Mouse (Mus musculus): ENCODE measurements around the gene Sgcd. TPM values are rescaled to one million over a fixed set of nuclear protein-coding genes. Genes with fewer than 3 reads are reported as not detected.
A peak's percentile ranks its signal among the peaks of the same experiment; 100 is the strongest.
"Not testable (repeated sequence)": the region's sequence is repeated elsewhere in the genome, so short reads cannot be mapped to it uniquely, and the experiment has no call there.

The Sgcd gene
- polyA plus RNA-seq, 1 experiment from 2014 or later = 4.5 TPM

DNA sequence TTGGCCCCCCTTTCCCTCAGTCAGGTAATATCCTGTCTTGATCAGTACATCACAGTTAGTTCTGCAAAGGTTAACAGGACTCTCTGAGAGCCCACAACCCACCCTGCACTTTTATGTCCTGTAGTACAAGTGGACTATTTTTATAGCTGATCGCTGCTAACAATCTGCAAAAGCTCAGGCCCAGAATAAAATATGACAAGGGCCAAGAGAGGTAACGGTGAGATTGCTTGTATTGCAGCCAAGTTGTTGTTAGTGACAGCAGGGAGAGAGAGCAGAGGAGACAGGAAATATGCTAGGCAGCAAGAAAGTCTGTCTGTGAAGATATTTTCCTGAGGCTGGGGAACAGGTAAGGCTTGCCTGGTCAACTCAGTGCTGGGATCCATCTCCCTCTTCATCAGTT is 546.5 kb downstream of the Sgcd start:
- Histone ChIP-seq H3K4me3 (no peak overlapping the region), H3K36me3 (no peaks in the 10 kb centered on the region), H3K9me3 (no peaks in the 10 kb centered on the region), H3K27me3 (no peaks in the 10 kb centered on the region), H3K4me2 (no peak overlapping the region), H3K9ac (no peak overlapping the region), H3K27ac (replicated peaks) (no peak overlapping the region), H3K4me1 (replicated peaks) (no peaks in the 10 kb centered on the region)
- 79% methylated on average over 2 of the region's 2 CpGs for WGBS
- no peak for ATAC-seq (ENCODE audit: low FRiP score, low read depth)

DNA sequence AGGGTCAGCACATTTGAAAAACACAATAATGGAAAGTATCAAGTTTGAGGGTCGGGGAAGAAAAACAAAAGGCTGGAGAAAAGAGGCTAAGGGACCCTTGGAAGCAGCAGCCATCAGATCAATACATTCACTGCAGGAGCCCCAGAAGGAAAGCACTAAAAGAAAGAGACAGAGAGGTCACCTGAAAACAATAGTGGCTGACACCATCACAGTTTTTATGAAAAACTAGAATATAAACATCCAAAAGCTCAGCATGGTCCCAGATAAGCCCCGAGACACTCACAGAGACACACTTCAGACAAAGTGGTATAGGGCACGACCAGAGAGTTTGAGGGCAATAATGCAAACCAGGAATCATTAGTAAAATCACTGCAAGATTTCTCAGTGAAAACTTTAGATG is 589.2 kb downstream of the Sgcd start:
- no peak for ATAC-seq (ENCODE audit: low FRiP score, low read depth)
- WGBS = 10% methylated on average over 3 of the region's 3 CpGs
- no peak overlapping the region for H3K27ac ChIP-seq (replicated peaks)
- H3K27me3 ChIP-seq = no peaks in the 10 kb centered on the region
- H3K4me1 ChIP-seq (replicated peaks) = no peaks in the 10 kb centered on the region
- H3K9ac ChIP-seq = no peak overlapping the region
- H3K4me2 ChIP-seq = no peak overlapping the region
- H3K4me3 ChIP-seq = no peak overlapping the region
- H3K9me3 ChIP-seq = no peaks in the 10 kb centered on the region
- no peaks in the 10 kb centered on the region for H3K36me3 ChIP-seq

DNA sequence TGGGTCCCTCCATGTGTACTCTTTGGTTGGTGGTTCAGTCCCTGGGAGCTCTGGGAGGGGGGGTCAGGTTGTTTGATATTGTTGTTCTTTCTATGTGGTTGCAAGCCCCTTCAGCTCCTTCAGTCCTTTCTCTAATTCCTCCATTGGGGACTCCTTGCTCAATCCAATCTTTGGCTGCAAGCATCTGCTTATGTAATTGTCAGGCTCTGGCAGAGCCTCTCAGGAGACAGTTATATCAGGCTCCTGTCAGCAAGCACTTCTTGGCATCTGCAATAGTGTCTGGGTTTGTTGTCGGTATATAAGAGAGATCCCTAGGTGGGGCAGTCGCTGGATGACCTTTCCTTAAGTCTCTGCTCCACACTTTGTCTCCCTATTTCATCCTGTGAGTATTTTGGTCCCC is 598.0 kb downstream of the Sgcd start:
- not testable (repeated sequence) for H3K27ac ChIP-seq (replicated peaks); ATAC-seq (ENCODE audit: low FRiP score, low read depth); H3K4me3 ChIP-seq; H3K9me3 ChIP-seq; H3K36me3 ChIP-seq; H3K27me3 ChIP-seq; H3K4me2 ChIP-seq; H3K9ac ChIP-seq; H3K4me1 ChIP-seq (replicated peaks)
- 57% methylated on average over 2 of the region's 2 CpGs for WGBS

DNA sequence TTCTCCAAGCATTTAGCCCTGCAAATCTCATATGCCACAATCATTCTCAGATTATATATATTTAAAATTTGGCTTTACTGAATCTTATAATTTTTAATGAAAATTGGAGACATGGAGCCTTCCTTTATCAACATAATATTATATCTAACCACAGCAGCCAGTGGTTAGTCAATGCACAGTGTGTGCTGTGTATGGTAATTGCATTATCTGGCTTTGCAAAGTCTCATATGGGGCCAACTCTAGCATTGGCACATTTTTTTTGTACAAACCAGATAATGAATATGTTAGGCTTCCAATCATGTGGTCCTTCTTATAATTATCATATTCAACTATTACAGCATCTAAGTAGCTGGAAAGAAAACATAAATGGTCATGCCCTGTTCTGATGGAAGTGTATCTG is 599.4 kb downstream of the Sgcd start:
- H3K4me1 ChIP-seq (replicated peaks) = no peaks in the 10 kb centered on the region
- no peaks in the 10 kb centered on the region for H3K27me3 ChIP-seq
- no peak overlapping the region for H3K4me2 ChIP-seq
- no peak overlapping the region for H3K4me3 ChIP-seq
- ATAC-seq (ENCODE audit: low FRiP score, low read depth) = no peak
- no peaks in the 10 kb centered on the region for H3K36me3 ChIP-seq
- no peak overlapping the region for H3K9ac ChIP-seq
- H3K27ac ChIP-seq (replicated peaks) = no peak overlapping the region
- no peaks in the 10 kb centered on the region for H3K9me3 ChIP-seq

DNA sequence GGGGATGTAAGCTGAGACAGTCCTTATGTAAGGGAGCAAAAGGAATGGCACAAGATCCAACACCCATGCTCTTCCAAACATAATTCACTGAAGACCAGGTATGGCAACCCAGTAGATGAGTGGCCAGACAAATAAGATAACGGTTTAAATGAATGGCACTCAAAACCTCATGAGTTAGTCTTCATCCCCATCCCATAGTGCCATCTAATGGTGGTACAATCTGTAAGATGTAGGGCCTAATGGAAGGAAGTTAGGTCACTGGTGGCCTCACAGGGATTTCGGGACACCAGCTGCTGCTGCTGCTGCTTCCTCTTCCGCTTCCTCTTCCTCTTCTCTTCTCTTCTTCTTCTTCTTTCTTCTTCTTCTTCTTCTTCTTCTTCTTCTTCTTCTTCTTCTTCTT is 601.0 kb downstream of the Sgcd start:
- H3K27ac ChIP-seq (replicated peaks) = no peak overlapping the region
- no peak overlapping the region for H3K9ac ChIP-seq
- no peaks in the 10 kb centered on the region for H3K27me3 ChIP-seq
- no peak overlapping the region for H3K4me2 ChIP-seq
- 77% methylated on average over 3 of the region's 3 CpGs for WGBS
- no peaks in the 10 kb centered on the region for H3K36me3 ChIP-seq
- H3K4me1 ChIP-seq (replicated peaks) = no peaks in the 10 kb centered on the region
- H3K9me3 ChIP-seq = no peaks in the 10 kb centered on the region
- H3K4me3 ChIP-seq = no peak overlapping the region
- ATAC-seq (ENCODE audit: low FRiP score, low read depth) = no peak

DNA sequence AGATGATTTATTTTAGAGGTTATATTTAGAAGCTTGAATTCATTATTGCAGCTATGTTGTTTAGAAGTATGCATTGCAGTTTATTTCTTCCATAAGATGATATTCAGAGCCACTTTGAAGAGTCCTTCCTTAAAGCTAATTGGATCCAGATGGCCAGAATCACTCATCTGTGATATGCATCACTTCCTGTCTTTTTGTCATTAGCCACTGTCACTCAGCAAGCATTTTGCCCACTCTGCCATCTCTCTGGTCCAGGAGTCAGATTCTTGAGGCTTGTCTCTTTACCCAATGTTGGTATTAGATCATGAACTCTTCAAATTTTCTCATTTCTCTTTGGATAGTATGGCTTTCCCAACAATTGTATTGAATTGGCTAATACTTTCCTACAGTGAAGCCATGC is 602.6 kb downstream of the Sgcd start:
- H3K4me3 ChIP-seq = no peak overlapping the region
- no peaks in the 10 kb centered on the region for H3K9me3 ChIP-seq
- H3K4me1 ChIP-seq (replicated peaks) = no peaks in the 10 kb centered on the region
- no peaks in the 10 kb centered on the region for H3K27me3 ChIP-seq
- no peak overlapping the region for H3K4me2 ChIP-seq
- H3K9ac ChIP-seq = no peak overlapping the region
- H3K36me3 ChIP-seq = no peaks in the 10 kb centered on the region
- no peak for ATAC-seq (ENCODE audit: low FRiP score, low read depth)
- no peak overlapping the region for H3K27ac ChIP-seq (replicated peaks)

DNA sequence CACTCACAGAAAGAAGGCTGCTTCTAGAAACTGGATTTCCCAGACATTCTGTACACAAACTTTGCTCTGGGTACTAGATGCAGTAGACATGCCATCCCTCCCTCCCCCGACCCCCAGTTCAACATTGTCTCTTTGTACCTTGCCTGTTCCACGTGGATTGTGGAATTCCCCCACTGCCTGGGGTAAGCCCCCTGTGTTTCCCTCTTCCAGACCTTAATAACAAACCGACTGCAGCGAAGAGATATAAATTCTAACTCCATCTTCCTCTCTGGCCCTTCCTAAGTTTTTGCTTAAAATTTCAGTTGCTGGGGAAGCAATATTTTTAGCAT is 609.2 kb downstream of the Sgcd start:
- no peak; the same call in 1 of the 2 replicates for ATAC-seq (ENCODE audit: low FRiP score, low read depth)
- Histone ChIP-seq H3K9ac (no peak overlapping the region), H3K27ac (replicated peaks) (no peak overlapping the region), H3K9me3 (no peaks in the 10 kb centered on the region), H3K36me3 (no peaks in the 10 kb centered on the region), H3K4me3 (peak overlapping the region; percentile 29), H3K4me2 (peak overlapping the region; percentile 59), H3K27me3 (peaks cover 4% of the 10 kb centered on the region; the same call in 1 of the 2 replicates), H3K4me1 (replicated peaks) (peaks cover 8% of the 10 kb centered on the region; the same call in 1 of the 2 replicates)
- 55% methylated on average over 4 of the region's 4 CpGs for WGBS

DNA sequence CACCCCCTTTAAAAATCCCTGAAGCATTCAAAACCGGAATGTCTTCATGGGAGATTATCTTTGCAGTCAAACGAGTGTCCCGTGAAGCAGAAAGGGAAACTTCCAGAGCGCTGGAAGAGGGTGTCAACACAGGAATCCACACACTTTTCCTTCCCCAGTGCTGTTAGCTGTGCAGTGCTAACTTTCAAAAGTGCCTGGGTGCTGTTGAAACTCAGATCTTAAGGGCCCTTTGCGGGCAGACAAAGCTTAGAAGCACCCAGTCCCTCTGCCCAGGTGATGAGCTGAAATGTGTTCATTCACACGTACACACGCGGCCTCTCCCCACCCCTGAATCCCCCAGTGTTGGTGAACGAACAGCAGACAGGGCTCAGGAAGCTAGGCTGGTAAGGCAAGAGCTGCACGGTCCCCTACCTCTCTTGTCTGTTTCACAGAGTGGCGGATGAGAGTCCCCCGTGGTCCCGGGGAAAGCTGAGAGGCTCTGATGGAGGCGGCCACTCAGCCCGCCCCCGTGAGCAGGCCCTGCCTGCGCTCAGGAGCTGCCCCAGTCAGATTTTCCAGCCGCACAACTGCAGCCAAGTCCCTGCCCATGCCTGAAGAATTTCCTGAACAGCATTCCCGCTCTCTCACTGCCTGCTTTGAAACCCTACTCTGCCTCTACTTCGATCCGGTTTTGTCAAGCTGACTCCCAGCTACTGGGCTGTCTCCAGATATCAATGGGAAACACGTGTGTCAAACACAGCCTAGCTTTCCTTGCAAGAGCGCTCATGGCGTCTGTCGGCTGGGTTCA is 609.7 kb downstream of the Sgcd start:
- Histone ChIP-seq H3K9me3 (no peaks in the 10 kb centered on the region), H3K36me3 (no peaks in the 10 kb centered on the region), H3K27me3 (peaks cover 4% of the 10 kb centered on the region; the same call in 1 of the 2 replicates), H3K9ac (peak overlapping the region; percentile 17; the same call in 1 of the 2 replicates), H3K4me3 (peak overlapping the region; percentile 29), H3K4me2 (peak overlapping the region; percentile 59), H3K4me1 (replicated peaks) (peaks cover 8% of the 10 kb centered on the region; the same call in 1 of the 2 replicates), H3K27ac (replicated peaks) (no peak overlapping the region)
- peak; percentile 84 for ATAC-seq (ENCODE audit: low FRiP score, low read depth)
- WGBS = 16% methylated on average over 25 of the region's 25 CpGs

DNA sequence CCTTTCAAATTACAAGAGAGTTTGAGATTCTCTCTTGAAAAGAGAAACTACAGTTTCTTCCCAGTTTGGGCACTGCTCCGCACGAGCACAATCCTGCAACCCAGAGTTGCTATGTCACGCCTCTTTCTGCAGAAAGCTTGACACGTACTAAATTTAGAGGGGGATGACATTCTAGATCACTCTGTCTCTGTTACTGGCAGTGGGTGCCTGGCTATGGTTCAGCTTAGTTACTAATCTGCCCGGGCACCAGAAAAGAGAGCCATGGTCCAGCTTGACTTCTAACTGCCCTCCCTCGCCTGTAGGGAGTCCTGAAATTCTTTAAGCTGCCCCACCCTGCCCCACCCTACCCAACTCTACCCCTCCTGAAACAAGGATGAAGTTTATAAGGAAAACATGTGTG is 611.3 kb downstream of the Sgcd start:
- H3K4me2 ChIP-seq = no peak overlapping the region
- ATAC-seq (ENCODE audit: low FRiP score, low read depth) = no peak

DNA sequence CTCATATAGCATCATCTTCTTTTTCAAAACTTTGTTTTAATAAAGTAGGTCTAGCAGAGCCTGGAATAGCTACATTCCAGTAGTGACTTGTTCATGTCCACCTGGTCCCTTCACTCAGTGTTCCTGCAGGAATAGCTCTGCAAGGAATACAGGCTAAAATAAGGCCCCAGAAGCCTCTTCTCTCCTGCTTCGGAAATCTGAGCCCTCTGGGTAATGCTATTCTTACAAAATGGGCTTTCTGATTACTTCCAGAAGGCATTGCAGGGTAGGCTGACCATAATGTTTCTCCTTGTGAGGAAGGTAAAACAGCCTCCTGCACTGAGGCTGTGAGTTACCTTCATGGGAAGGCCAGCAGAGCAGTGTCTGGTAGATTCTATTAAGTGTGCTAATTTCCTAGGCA is 611.9 kb downstream of the Sgcd start:
- no peak for ATAC-seq (ENCODE audit: low FRiP score, low read depth)
- H3K27me3 ChIP-seq = peaks cover 4% of the 10 kb centered on the region; the same call in 1 of the 2 replicates
- 75% methylated on average over 1 of the region's 1 CpGs for WGBS
- H3K9ac ChIP-seq = no peak overlapping the region
- H3K4me2 ChIP-seq = no peak overlapping the region
- no peaks in the 10 kb centered on the region for H3K36me3 ChIP-seq
- H3K27ac ChIP-seq (replicated peaks) = no peak overlapping the region
- H3K4me3 ChIP-seq = no peak overlapping the region
- no peaks in the 10 kb centered on the region for H3K9me3 ChIP-seq
- H3K4me1 ChIP-seq (replicated peaks) = peaks cover 8% of the 10 kb centered on the region; the same call in 1 of the 2 replicates

More for the DNA sequence above, 611.3 kb downstream of the Sgcd start:
- WGBS = 74% methylated on average over 6 of the region's 6 CpGs
- Histone ChIP-seq H3K9me3 (no peaks in the 10 kb centered on the region), H3K4me3 (no peak overlapping the region), H3K27me3 (peaks cover 4% of the 10 kb centered on the region; the same call in 1 of the 2 replicates), H3K9ac (no peak overlapping the region), H3K36me3 (no peaks in the 10 kb centered on the region), H3K4me1 (replicated peaks) (peaks cover 8% of the 10 kb centered on the region; the same call in 1 of the 2 replicates), H3K27ac (replicated peaks) (no peak overlapping the region)

DNA sequence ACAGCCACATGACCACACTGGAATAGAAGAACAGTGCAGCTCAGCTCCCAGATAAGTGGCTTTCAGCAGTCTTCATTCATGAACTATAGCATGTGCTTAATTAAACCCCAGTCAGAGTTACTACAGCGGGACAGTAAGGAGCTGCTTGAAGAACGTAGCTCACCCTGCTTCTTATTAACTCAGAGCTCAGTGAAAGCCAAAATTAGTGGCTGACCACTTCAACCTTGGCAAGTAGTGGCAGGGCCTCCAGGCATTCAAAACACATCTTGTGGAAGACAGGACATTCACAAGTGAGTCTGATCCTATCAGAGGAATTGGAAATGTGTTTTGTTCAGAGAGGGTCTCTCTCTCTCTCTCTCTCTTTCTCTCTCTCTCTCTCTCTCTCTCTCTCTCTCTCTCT is 617.2 kb downstream of the Sgcd start:
- Histone ChIP-seq H3K4me2 (no peak overlapping the region), H3K27ac (replicated peaks) (no peak overlapping the region), H3K4me3 (no peak overlapping the region), H3K27me3 (no peaks in the 10 kb centered on the region), H3K9me3 (no peaks in the 10 kb centered on the region), H3K4me1 (replicated peaks) (no peaks in the 10 kb centered on the region), H3K9ac (no peak overlapping the region), H3K36me3 (no peaks in the 10 kb centered on the region)
- 74% methylated on average over 2 of the region's 2 CpGs for WGBS
- ATAC-seq (ENCODE audit: low FRiP score, low read depth) = no peak

DNA sequence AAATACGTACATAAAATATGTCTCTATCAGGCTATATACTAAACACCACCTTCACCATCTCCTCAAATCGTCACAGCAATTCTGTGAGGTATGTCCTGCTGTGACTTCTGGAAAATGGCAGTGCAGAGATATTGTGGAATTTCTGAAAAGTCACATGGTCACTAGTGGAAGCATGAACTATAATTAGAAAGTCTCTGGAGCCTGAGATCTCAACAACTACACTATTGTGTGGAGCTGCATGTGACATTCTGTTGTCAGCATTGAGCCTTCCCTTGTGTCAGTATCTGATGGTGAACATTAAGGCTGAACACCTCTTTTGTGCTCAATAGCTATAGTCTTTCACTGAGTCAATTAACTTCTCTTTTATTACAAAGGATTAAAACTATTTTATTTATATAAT is 637.2 kb downstream of the Sgcd start:
- Histone ChIP-seq H3K9me3 (no peaks in the 10 kb centered on the region), H3K4me1 (replicated peaks) (no peaks in the 10 kb centered on the region), H3K9ac (no peak overlapping the region), H3K4me2 (no peak overlapping the region), H3K36me3 (no peaks in the 10 kb centered on the region), H3K4me3 (no peak overlapping the region), H3K27me3 (no peaks in the 10 kb centered on the region), H3K27ac (replicated peaks) (no peak overlapping the region)
- WGBS = 80% methylated on average over 2 of the region's 2 CpGs
- ATAC-seq (ENCODE audit: low FRiP score, low read depth) = no peak

DNA sequence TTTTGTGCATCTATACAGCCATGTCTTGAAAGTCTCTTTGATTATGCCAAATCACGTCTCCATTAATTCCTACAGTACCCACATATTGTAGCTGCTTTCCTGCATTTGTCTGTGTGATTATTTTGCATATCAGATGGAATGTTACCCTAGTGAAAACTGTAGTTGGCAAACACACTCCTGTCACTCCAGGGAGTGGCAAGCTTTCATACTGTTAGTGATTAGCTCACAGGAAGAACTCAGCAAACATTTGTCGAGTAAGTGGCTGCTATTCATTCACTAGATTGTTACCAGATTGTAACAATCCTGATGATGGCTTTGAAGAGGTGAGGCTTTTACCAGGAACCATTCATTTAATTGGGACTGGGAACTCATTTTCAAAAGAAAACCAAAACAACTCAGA is 645.3 kb downstream of the Sgcd start:
- no peaks in the 10 kb centered on the region for H3K27me3 ChIP-seq
- 43% methylated on average over 2 of the region's 2 CpGs for WGBS
- H3K4me3 ChIP-seq = no peak overlapping the region
- no peaks in the 10 kb centered on the region for H3K4me1 ChIP-seq (replicated peaks)
- no peaks in the 10 kb centered on the region for H3K9me3 ChIP-seq
- no peaks in the 10 kb centered on the region for H3K36me3 ChIP-seq
- no peak overlapping the region for H3K27ac ChIP-seq (replicated peaks)
- H3K4me2 ChIP-seq = no peak overlapping the region
- H3K9ac ChIP-seq = no peak overlapping the region
- no peak for ATAC-seq (ENCODE audit: low FRiP score, low read depth)

Measured in hindbrain, embryonic 15.5 days (tissue).